Mouse (Mus musculus): Measurements from ENCODE around the gene Strn3. TPM values are rescaled to one million over a fixed set of nuclear protein-coding genes. Genes with fewer than 3 reads are reported as not detected.

The Strn3 gene
- polyA plus RNA-seq, 1 experiment, result 31.3 TPM

DNA sequence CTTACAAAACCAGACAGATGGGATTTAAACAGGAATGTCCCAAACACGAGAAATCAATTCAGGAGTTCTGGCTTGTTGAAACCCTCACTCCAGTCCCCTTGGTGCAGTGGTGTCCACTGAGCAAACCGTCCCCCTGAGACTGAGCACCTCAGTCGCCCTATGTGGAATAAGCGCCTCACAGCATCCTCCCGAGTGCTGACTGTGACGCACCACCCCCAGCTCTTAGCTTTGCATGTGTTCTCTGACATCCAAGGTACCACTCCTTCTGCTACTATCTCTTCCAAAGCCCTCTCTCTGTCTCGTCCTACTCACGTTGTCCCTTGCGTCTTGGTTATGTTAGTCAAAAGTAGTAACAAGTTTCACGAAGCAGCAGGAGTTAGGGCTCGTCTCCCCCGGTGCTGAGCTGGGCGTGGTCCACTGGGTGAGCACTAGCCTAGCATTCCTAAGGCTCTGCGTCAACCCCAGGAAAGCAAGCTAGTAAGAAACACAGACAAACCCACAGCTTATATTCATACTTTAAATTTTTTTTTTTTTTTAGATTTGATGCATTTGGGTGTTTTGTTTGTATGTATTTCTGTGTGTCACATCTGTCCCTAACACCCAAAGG is 43.0 kb upstream of the Strn3 start:
- no peaks in the 10 kb centered on the region for H3K27me3 ChIP-seq (ENCODE audit: control insufficient read depth, insufficient read depth, insufficient read length)
- no peaks in the 10 kb centered on the region for H3K36me3 ChIP-seq (ENCODE audit: control insufficient read depth, insufficient read depth)
- no peaks in the 10 kb centered on the region for H3K79me2 ChIP-seq (ENCODE audit: control insufficient read depth, insufficient read depth)
- TF ChIP-seq CEBPB (IDR thresholded peaks at IDR 0.05; ENCODE audit: insufficient read depth, poor library complexity, severe bottlenecking), result no peak
- no peak for TF ChIP-seq MYOD1 (IDR thresholded peaks at IDR 0.05; ENCODE audit: control insufficient read depth in 1 of 3, insufficient read length in 2 of 3, low read depth in 2 of 3)
- no peak for TF ChIP-seq E2F4 (IDR thresholded peaks at IDR 0.05; ENCODE audit: insufficient read depth)
- TF ChIP-seq REST (IDR thresholded peaks at IDR 0.05; ENCODE audit: insufficient read depth, insufficient read length), result no peak
- TF ChIP-seq MYOG (IDR thresholded peaks at IDR 0.05; ENCODE audit: control insufficient read depth in 1 of 3, insufficient read depth in 1 of 3, insufficient read length in 2 of 3, low read depth in 2 of 3), result no peak
- TF ChIP-seq USF1 (IDR thresholded peaks at IDR 0.05; ENCODE audit: low read depth), result no peak
- no peak for TF ChIP-seq MAX (IDR thresholded peaks at IDR 0.05; ENCODE audit: low read depth)
- no peak for TF ChIP-seq POLR2AphosphoS2 (IDR thresholded peaks at IDR 0.05; ENCODE audit: insufficient read length, low read depth)
- TF ChIP-seq SRF (IDR thresholded peaks at IDR 0.05; ENCODE audit: control insufficient read depth, insufficient read length, low read depth), result no peak
- no peak for TF ChIP-seq TCF3 (IDR thresholded peaks at IDR 0.05; ENCODE audit: insufficient read length, low read depth)
- no peak for TF ChIP-seq TCF12 (IDR thresholded peaks at IDR 0.05; ENCODE audit: insufficient read depth, poor library complexity, severe bottlenecking)
- no peak for TF ChIP-seq POLR2A (IDR thresholded peaks at IDR 0.05; ENCODE audit: insufficient read length, low read depth)
- H3K4me2 ChIP-seq (ENCODE audit: low read depth), result peak overlapping the region; percentile 67
- H3ac ChIP-seq (ENCODE audit: control insufficient read depth, insufficient read length), result no peak overlapping the region
- H3K4me3 ChIP-seq, result no peak overlapping the region

DNA sequence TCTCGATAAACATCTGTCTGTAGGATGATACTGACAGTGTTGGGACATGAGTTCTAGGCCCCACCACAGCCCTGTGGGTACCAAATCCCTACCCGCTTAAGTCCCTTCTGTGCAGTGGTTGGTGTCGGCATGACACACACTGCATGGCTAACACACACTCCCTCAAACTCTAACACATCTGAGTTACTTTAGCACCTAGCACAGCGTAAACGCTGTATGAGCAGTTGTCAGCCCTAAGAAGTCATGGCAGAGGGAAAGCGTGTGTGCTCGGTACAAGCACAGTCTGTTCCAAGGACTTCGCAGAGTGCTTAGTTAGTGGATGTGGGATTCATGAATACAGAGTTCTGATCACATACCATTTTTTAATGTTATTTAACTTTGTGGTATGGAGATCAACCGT is 38.1 kb upstream of the Strn3 start:
- Histone ChIP-seq H3K4me2 (ENCODE audit: low read depth) (no peak overlapping the region), H3K36me3 (ENCODE audit: control insufficient read depth, insufficient read depth) (no peaks in the 10 kb centered on the region), H3K27me3 (ENCODE audit: control insufficient read depth, insufficient read depth, insufficient read length) (no peaks in the 10 kb centered on the region), H3K79me2 (ENCODE audit: control insufficient read depth, insufficient read depth) (no peaks in the 10 kb centered on the region), H3ac (ENCODE audit: control insufficient read depth, insufficient read length) (no peak overlapping the region), H3K4me3 (no peak overlapping the region)
- TF ChIP-seq TCF12 (IDR thresholded peaks at IDR 0.05; ENCODE audit: insufficient read depth, poor library complexity, severe bottlenecking) (no peak), REST (IDR thresholded peaks at IDR 0.05; ENCODE audit: insufficient read depth, insufficient read length) (no peak), SRF (IDR thresholded peaks at IDR 0.05; ENCODE audit: control insufficient read depth, insufficient read length, low read depth) (no peak), CEBPB (IDR thresholded peaks at IDR 0.05; ENCODE audit: insufficient read depth, poor library complexity, severe bottlenecking) (no peak), POLR2A (IDR thresholded peaks at IDR 0.05; ENCODE audit: insufficient read length, low read depth) (no peak), TCF3 (IDR thresholded peaks at IDR 0.05; ENCODE audit: insufficient read length, low read depth) (no peak), USF1 (IDR thresholded peaks at IDR 0.05; ENCODE audit: low read depth) (no peak), MYOD1 (IDR thresholded peaks at IDR 0.05; ENCODE audit: control insufficient read depth in 1 of 3, insufficient read length in 2 of 3, low read depth in 2 of 3) (no peak), MYOG (IDR thresholded peaks at IDR 0.05; ENCODE audit: control insufficient read depth in 1 of 3, insufficient read depth in 1 of 3, insufficient read length in 2 of 3, low read depth in 2 of 3) (no peak), E2F4 (IDR thresholded peaks at IDR 0.05; ENCODE audit: insufficient read depth) (no peak), POLR2AphosphoS2 (IDR thresholded peaks at IDR 0.05; ENCODE audit: insufficient read length, low read depth) (no peak), MAX (IDR thresholded peaks at IDR 0.05; ENCODE audit: low read depth) (no peak)

DNA sequence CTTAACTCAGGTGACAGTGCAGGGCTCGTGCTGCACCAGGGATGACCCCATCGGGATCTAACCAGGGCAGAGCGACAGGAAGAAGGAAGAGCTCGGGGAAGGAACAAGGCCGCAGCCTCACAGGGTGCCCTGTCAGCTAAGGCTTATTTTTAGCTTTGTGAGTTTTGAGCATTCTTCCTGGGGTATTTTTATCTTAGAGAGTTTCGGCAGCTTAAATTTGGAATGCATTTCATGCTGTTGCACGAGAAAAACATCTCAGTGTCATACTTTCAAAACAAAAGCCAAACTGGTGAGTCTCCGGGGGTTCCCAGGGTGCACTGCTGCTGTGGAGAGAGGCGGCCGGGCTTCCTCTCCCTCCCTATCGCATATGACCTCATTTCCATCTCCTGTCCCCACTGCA is 37.4 kb upstream of the Strn3 start:
- H3K27me3 ChIP-seq (ENCODE audit: control insufficient read depth, insufficient read depth, insufficient read length), result no peaks in the 10 kb centered on the region
- peak overlapping the region; percentile 27 for H3K4me2 ChIP-seq (ENCODE audit: low read depth)
- no peak overlapping the region for H3K4me3 ChIP-seq
- TF ChIP-seq MYOG (IDR thresholded peaks at IDR 0.05; ENCODE audit: control insufficient read depth in 1 of 3, insufficient read depth in 1 of 3, insufficient read length in 2 of 3, low read depth in 2 of 3) (no peak), TCF12 (IDR thresholded peaks at IDR 0.05; ENCODE audit: insufficient read depth, poor library complexity, severe bottlenecking) (no peak), CEBPB (IDR thresholded peaks at IDR 0.05; ENCODE audit: insufficient read depth, poor library complexity, severe bottlenecking) (peak; percentile 59; the same call in 1 of the 2 replicates), POLR2AphosphoS2 (IDR thresholded peaks at IDR 0.05; ENCODE audit: insufficient read length, low read depth) (no peak), SRF (IDR thresholded peaks at IDR 0.05; ENCODE audit: control insufficient read depth, insufficient read length, low read depth) (no peak), POLR2A (IDR thresholded peaks at IDR 0.05; ENCODE audit: insufficient read length, low read depth) (no peak), TCF3 (IDR thresholded peaks at IDR 0.05; ENCODE audit: insufficient read length, low read depth) (no peak), MAX (IDR thresholded peaks at IDR 0.05; ENCODE audit: low read depth) (no peak)
- H3K79me2 ChIP-seq (ENCODE audit: control insufficient read depth, insufficient read depth), result no peaks in the 10 kb centered on the region
- no peak overlapping the region for H3ac ChIP-seq (ENCODE audit: control insufficient read depth, insufficient read length)
- no peaks in the 10 kb centered on the region for H3K36me3 ChIP-seq (ENCODE audit: control insufficient read depth, insufficient read depth)

DNA sequence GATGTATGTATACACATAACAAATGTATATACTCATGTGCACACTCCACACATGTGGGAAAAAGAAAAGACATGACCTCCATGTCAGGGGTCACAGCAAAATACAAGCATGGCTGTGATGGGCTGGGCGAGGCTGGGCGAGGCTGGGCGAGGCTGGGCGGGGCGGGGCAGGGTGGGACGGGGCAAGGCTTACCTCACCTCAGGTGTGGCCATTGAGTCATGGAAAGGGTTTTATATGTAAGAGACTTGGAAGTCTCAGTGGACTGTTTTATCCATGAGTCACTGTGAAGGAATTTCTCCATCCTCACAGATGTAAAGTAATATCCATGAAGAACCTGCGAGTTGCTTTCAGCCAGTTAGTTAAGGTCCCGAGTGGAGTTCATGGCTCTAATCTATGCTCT is 30.1 kb upstream of the Strn3 start:
- Histone ChIP-seq H3K4me2 (ENCODE audit: low read depth) (peak overlapping the region; percentile 49), H3K79me2 (ENCODE audit: control insufficient read depth, insufficient read depth) (no peaks in the 10 kb centered on the region), H3K36me3 (ENCODE audit: control insufficient read depth, insufficient read depth) (no peaks in the 10 kb centered on the region), H3ac (ENCODE audit: control insufficient read depth, insufficient read length) (no peak overlapping the region), H3K4me3 (no peak overlapping the region), H3K27me3 (ENCODE audit: control insufficient read depth, insufficient read depth, insufficient read length) (no peaks in the 10 kb centered on the region)
- TF ChIP-seq TCF3 (IDR thresholded peaks at IDR 0.05; ENCODE audit: insufficient read length, low read depth) (no peak), MYOG (IDR thresholded peaks at IDR 0.05; ENCODE audit: control insufficient read depth in 1 of 3, insufficient read depth in 1 of 3, insufficient read length in 2 of 3, low read depth in 2 of 3) (no peak), POLR2AphosphoS2 (IDR thresholded peaks at IDR 0.05; ENCODE audit: insufficient read length, low read depth) (no peak), POLR2A (IDR thresholded peaks at IDR 0.05; ENCODE audit: insufficient read length, low read depth) (no peak), E2F4 (IDR thresholded peaks at IDR 0.05; ENCODE audit: insufficient read depth) (no peak), CEBPB (IDR thresholded peaks at IDR 0.05; ENCODE audit: insufficient read depth, poor library complexity, severe bottlenecking) (no peak), USF1 (IDR thresholded peaks at IDR 0.05; ENCODE audit: low read depth) (no peak), TCF12 (IDR thresholded peaks at IDR 0.05; ENCODE audit: insufficient read depth, poor library complexity, severe bottlenecking) (no peak), MYOD1 (IDR thresholded peaks at IDR 0.05; ENCODE audit: control insufficient read depth in 1 of 3, insufficient read length in 2 of 3, low read depth in 2 of 3) (no peak), REST (IDR thresholded peaks at IDR 0.05; ENCODE audit: insufficient read depth, insufficient read length) (no peak), MAX (IDR thresholded peaks at IDR 0.05; ENCODE audit: low read depth) (no peak), SRF (IDR thresholded peaks at IDR 0.05; ENCODE audit: control insufficient read depth, insufficient read length, low read depth) (no peak)

Data from myocyte (in vitro differentiated cells).